23 mouse cellular contexts compared by ENCODE assay signal in genomic region chr19:16173721-16174120, GRCm38 (mm10). TPM values are rescaled to one million over a fixed set of nuclear protein-coding genes. Genes with fewer than 3 reads are reported as not detected.
DNase-seq lines count a peak whose midpoint lies in the region; ATAC-seq lines count a peak whose summit lies in the region.
"Had no signal": no experiment of that assay in that cellular context is flagged by ENCODE, and none has a peak within 500 bp of the region (broad histone marks: within the 10 kb centered on the region; RNA-seq: fewer than 3 reads in every experiment).

No protein-coding gene starts in this region.

- H3K27ac ChIP-seq in heart, embryonic 12.5 days (ENCODE audit: poor library complexity, severe bottlenecking), result peak overlapping the region; percentile 64; the same call in 1 of the 2 replicates
- H3K27ac ChIP-seq in hindbrain, embryonic 15.5 days (replicated peaks), result 0 out of 2 replicates have a peak overlapping the region, but pooled peaks have one; percentile 20
- H3K27ac ChIP-seq in hindbrain, embryonic 13.5 days, result no peak overlapping the region
- H3K27ac ChIP-seq in neural tube, embryonic 13.5 days (replicated peaks), result 0 out of 2 replicates have a peak overlapping the region, but pooled peaks have one; percentile 38
- no peak overlapping the region for H3K27ac ChIP-seq in neural tube, embryonic 15.5 days (replicated peaks)
- H3K27ac ChIP-seq: embryonic facial prominence, embryonic 12.5 days; forebrain, embryonic 13.5 days; limb, embryonic 15.5 days; liver, embryonic 14.5 days; stomach, embryonic 15.5 days had no signal

- peaks cover 75% of the 10 kb centered on the region for H3K4me1 ChIP-seq in heart, embryonic 12.5 days (replicated peaks)
- peaks cover 42% of the 10 kb centered on the region for H3K4me1 ChIP-seq in hindbrain, embryonic 15.5 days (replicated peaks)
- H3K4me1 ChIP-seq in hindbrain, embryonic 13.5 days (replicated peaks), result peaks cover 57% of the 10 kb centered on the region
- peaks cover 61% of the 10 kb centered on the region for H3K4me1 ChIP-seq in neural tube, embryonic 13.5 days (replicated peaks)
- peaks cover 33% of the 10 kb centered on the region for H3K4me1 ChIP-seq in neural tube, embryonic 15.5 days

- no peaks in the 10 kb centered on the region for H3K27me3 ChIP-seq in heart, embryonic 12.5 days (replicated peaks)
- H3K27me3 ChIP-seq in hindbrain, embryonic 15.5 days, result no peaks in the 10 kb centered on the region
- H3K27me3 ChIP-seq in hindbrain, embryonic 13.5 days, result no peaks in the 10 kb centered on the region
- H3K27me3 ChIP-seq in neural tube, embryonic 13.5 days, result no peaks in the 10 kb centered on the region
- no peaks in the 10 kb centered on the region for H3K27me3 ChIP-seq in neural tube, embryonic 15.5 days (replicated peaks)
- H3K27me3 ChIP-seq: embryonic facial prominence, embryonic 12.5 days; forebrain, embryonic 13.5 days; limb, embryonic 15.5 days; megakaryocyte, embryonic 14.5 days; stomach, embryonic 15.5 days had no signal

- peak overlapping the region; percentile 43; the same call in 1 of the 2 replicates for H3K9ac ChIP-seq in heart, embryonic 12.5 days
- H3K9ac ChIP-seq in hindbrain, embryonic 15.5 days, result no peak overlapping the region
- H3K9ac ChIP-seq in hindbrain, embryonic 13.5 days, result no peak overlapping the region
- H3K9ac ChIP-seq in neural tube, embryonic 13.5 days, result no peak overlapping the region
- no peak overlapping the region for H3K9ac ChIP-seq in neural tube, embryonic 15.5 days (replicated peaks)
- H3K9ac ChIP-seq: embryonic facial prominence, embryonic 12.5 days; forebrain, embryonic 13.5 days; limb, embryonic 15.5 days; liver, embryonic 14.5 days; lung, embryonic 14.5 days; stomach, embryonic 15.5 days had no signal

- no peak overlapping the region; the same call in 1 of the 2 replicates for H3K4me3 ChIP-seq in heart, embryonic 12.5 days
- no peak overlapping the region for H3K4me3 ChIP-seq in hindbrain, embryonic 15.5 days
- H3K4me3 ChIP-seq in hindbrain, embryonic 13.5 days, result no peak overlapping the region
- H3K4me3 ChIP-seq in neural tube, embryonic 13.5 days, result no peak overlapping the region
- H3K4me3 ChIP-seq in neural tube, embryonic 15.5 days (replicated peaks), result no peak overlapping the region
- H3K4me3 ChIP-seq: embryonic facial prominence, embryonic 12.5 days; forebrain, embryonic 13.5 days; limb, embryonic 15.5 days; megakaryocyte, embryonic 14.5 days; stomach, embryonic 15.5 days had no signal

- H3K36me3 ChIP-seq in heart, embryonic 12.5 days, result no peaks in the 10 kb centered on the region
- no peaks in the 10 kb centered on the region for H3K36me3 ChIP-seq in hindbrain, embryonic 15.5 days
- 0 out of 2 replicates have a peak, but pooled peaks cover 2% of the 10 kb centered on the region for H3K36me3 ChIP-seq in hindbrain, embryonic 13.5 days
- no peaks in the 10 kb centered on the region for H3K36me3 ChIP-seq in neural tube, embryonic 13.5 days
- H3K36me3 ChIP-seq in neural tube, embryonic 15.5 days, result no peaks in the 10 kb centered on the region
- H3K36me3 ChIP-seq: embryonic facial prominence, embryonic 12.5 days; limb, embryonic 15.5 days; stomach, embryonic 15.5 days had no signal

- peak; percentile 58 for ATAC-seq in frontal cortex, adult (ENCODE audit: low TSS enrichment)
- ATAC-seq in heart, embryonic 12.5 days (ENCODE audit: insufficient number of reproducible peaks, low FRiP score), result 0 out of 2 replicates have a peak, but pooled peaks have one; percentile 37
- no peak for ATAC-seq in hindbrain, embryonic 15.5 days (ENCODE audit: low FRiP score, low read depth)
- no peak for ATAC-seq in hindbrain, embryonic 13.5 days (ENCODE audit: low FRiP score)
- ATAC-seq in neural tube, embryonic 13.5 days (ENCODE audit: low read depth), result no peak
- no peak for ATAC-seq in neural tube, embryonic 15.5 days (ENCODE audit: low FRiP score)
- ATAC-seq: forebrain, embryonic 13.5 days; intestine, embryonic 16.5 days had no signal

- H3K9me3 ChIP-seq in heart, embryonic 12.5 days (replicated peaks), result no peaks in the 10 kb centered on the region
- no peaks in the 10 kb centered on the region for H3K9me3 ChIP-seq in hindbrain, embryonic 15.5 days
- H3K9me3 ChIP-seq in hindbrain, embryonic 13.5 days, result no peaks in the 10 kb centered on the region
- no peaks in the 10 kb centered on the region for H3K9me3 ChIP-seq in neural tube, embryonic 13.5 days
- H3K9me3 ChIP-seq in neural tube, embryonic 15.5 days (replicated peaks), result no peaks in the 10 kb centered on the region
- H3K9me3 ChIP-seq: embryonic facial prominence, embryonic 12.5 days; forebrain, embryonic 13.5 days; limb, embryonic 15.5 days; stomach, embryonic 15.5 days had no signal

- 32% methylated on average over 9 of the region's 9 CpGs for WGBS in heart, embryonic 12.5 days
- WGBS in hindbrain, embryonic 15.5 days, result 36% methylated on average over 9 of the region's 9 CpGs
- WGBS in hindbrain, embryonic 13.5 days, result 41% methylated on average over 9 of the region's 9 CpGs
- WGBS in neural tube, embryonic 13.5 days, result 51% methylated on average over 9 of the region's 9 CpGs
- 52% methylated on average over 9 of the region's 9 CpGs for WGBS in neural tube, embryonic 15.5 days

- peak overlapping the region; percentile 52 for H3K4me2 ChIP-seq in heart, embryonic 12.5 days
- no peak overlapping the region for H3K4me2 ChIP-seq in hindbrain, embryonic 15.5 days
- no peak overlapping the region for H3K4me2 ChIP-seq in hindbrain, embryonic 13.5 days
- no peak overlapping the region for H3K4me2 ChIP-seq in neural tube, embryonic 13.5 days
- no peak overlapping the region for H3K4me2 ChIP-seq in neural tube, embryonic 15.5 days
- H3K4me2 ChIP-seq: embryonic facial prominence, embryonic 12.5 days; forebrain, embryonic 13.5 days; limb, embryonic 15.5 days; lung, embryonic 14.5 days; stomach, embryonic 15.5 days had no signal

- DNase-seq in frontal cortex, postnatal 36 days (ENCODE audit: low spot score in 2 of 2), result no peak
- no peak for DNase-seq in heart, postnatal 4 days
- DNase-seq: adrenal gland, postnatal 10 days; cerebellum, postnatal 25 days; gastrocnemius, postnatal 10 days; kidney, adult 9 months; kidney, postnatal 14 days; left cerebral cortex, postnatal 4 days; lung, embryonic 14.5 days; thymus, postnatal 25 days had no signal

RNA-seq across cellular contexts. Expression of gene Gnaq, which starts 41.1 kb away (rescaled TPM):
- 18.1 and 18.7 TPM in 2 replicates for polyA plus RNA-seq in heart, embryonic 12.5 days (2016; fragmentation: Nextera tagmentation; extraction: Ambion mirVana)
- 10 to 100 TPM; 43.6 to 46.0 TPM for total RNA-seq in heart, postnatal 4 days (2021)
- 95.0 and 102 TPM in 2 replicates for polyA plus RNA-seq in hindbrain, embryonic 15.5 days (2015; fragmentation: Nextera tagmentation; extraction: Ambion mirVana)
- polyA plus RNA-seq in hindbrain, embryonic 13.5 days (2015; fragmentation: Nextera tagmentation; extraction: Ambion mirVana), result 78.7 and 79.8 TPM in 2 replicates
- polyA plus RNA-seq in neural tube, embryonic 13.5 days (2015; fragmentation: Nextera tagmentation; extraction: Ambion mirVana), result 83.3 and 88.9 TPM in 2 replicates
- polyA plus RNA-seq in neural tube, embryonic 15.5 days (2015; fragmentation: Nextera tagmentation; extraction: Ambion mirVana), result 98.0 and 110 TPM in 2 replicates

Comparison
In these comparisons a context has a peak if more than half of its experiments do, and no peak if none do; other contexts are left out.
1. H3K27ac ChIP-seq: peak in heart, embryonic 12.5 days (single experiment), hindbrain, embryonic 15.5 days (single experiment) and neural tube, embryonic 13.5 days (single experiment); none in hindbrain, embryonic 13.5 days (single experiment) and neural tube, embryonic 15.5 days (single experiment).
2. ATAC-seq: peak in frontal cortex, adult (single experiment) and heart, embryonic 12.5 days (single experiment); none in hindbrain, embryonic 15.5 days (single experiment), hindbrain, embryonic 13.5 days (single experiment), neural tube, embryonic 13.5 days (single experiment) and neural tube, embryonic 15.5 days (single experiment).